Mouse (Mus musculus) cerebellum, adult 8-10 months (tissue): ENCODE results near the gene Trappc2l.

Experiments used
- DNase-seq: peaks from one replicate; pipeline ENCODE4 v3.0.0; 2022

Gene Trappc2l

DNA sequence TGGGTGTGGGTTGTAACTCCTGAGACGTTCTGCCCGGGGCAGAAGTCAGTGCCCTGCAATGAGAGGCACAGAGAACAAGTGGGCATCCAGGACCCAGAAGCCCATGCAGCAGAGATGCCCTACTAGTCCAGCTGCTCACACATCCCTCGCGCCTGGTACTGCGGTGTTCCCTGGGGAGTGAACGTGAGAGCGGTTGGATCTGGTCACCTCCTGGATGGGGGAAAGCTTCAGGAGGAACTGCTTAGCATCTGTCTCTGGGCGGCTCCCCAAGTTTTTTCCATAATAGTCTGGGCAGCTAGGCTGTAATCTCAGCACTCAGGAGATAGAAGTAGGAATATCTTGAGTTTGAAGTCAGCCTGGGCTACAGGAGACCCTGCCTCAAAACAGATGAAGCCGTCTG is 26.5 kb upstream of the Trappc2l start:
- DNase-seq = no peak

DNA sequence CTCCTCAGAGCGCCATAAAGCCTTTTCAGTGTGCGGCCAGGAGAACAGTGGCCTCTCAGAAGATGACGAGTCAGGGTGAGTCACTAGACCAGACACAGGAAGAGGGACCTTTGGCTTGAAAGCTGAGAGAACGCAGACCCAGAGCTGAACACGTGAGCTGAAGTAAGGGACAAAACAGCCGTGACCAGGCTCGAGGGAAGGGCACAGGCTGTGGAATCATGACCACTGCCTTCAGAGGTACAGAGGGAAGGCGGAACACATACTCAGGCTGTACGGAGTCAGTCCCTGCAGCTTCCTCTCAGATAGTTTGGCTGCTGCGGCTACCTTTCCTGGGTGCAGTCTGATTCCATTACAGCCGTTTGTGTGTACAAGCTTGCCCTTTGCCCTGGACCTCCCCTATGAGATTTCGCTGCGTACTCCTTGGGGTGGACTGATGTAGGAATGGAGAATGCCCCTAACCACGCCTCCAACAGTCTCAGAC is 26.0 kb upstream of the Trappc2l start:
- no peak for DNase-seq

DNA sequence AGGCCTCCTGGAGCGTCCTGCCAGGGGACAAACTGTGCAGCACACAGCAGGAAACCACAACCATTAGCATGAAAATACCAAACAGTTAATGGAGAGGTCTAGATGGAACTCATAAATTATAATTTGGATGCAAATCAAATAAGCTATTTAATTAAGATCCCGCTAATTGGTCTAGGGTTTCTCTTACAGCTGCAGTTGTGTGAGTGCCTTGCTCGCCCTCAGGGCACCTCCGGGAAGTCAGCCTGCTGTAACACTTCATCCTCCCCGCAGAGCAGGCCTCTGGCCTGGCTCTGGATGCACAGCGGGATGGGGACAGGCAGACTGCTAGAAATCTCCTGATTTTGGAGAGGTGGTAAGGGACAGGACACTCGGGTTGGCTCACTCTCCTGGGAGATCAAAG is 25.3 kb upstream of the Trappc2l start:
- DNase-seq = no peak

DNA sequence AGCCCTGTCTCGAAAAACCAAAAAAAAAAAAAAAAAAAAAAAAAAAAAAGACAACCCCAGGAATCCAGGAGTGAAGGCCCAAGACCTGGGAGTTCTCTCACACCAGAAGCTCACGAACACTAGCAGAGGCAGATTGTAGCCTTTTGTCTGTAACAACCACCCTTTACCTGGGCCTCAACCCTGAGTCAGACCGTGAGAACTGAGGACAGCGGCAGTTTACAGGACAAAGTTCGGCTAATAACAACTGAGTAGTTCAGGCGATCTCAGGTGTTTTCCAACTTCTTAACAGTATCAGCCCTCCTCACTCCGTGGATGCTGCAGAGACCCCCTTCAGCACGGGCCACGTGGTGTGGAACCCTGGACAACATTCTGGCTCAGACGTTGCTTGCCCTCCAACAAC is 24.7 kb upstream of the Trappc2l start:
- no peak for DNase-seq

DNA sequence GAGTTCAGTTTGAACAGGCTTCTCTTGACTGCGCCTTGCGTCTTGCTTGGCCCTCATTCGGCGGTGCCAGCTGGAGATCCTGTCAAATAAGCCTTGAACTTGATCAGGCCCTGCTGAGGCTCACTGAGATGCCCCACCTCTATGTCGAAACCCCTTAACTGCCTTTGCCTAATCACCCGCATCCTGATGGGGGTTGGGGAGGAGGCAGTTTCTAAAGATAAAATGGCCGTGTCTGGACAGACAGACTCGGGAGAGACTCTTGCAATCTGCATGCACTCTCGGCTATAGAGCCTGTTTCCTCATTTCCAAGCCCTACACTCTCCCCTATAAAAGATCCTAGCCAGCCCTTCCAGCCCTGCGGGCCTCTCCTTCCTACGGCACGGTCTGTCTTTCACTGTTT is 18.2 kb upstream of the Trappc2l start:
- no peak for DNase-seq

DNA sequence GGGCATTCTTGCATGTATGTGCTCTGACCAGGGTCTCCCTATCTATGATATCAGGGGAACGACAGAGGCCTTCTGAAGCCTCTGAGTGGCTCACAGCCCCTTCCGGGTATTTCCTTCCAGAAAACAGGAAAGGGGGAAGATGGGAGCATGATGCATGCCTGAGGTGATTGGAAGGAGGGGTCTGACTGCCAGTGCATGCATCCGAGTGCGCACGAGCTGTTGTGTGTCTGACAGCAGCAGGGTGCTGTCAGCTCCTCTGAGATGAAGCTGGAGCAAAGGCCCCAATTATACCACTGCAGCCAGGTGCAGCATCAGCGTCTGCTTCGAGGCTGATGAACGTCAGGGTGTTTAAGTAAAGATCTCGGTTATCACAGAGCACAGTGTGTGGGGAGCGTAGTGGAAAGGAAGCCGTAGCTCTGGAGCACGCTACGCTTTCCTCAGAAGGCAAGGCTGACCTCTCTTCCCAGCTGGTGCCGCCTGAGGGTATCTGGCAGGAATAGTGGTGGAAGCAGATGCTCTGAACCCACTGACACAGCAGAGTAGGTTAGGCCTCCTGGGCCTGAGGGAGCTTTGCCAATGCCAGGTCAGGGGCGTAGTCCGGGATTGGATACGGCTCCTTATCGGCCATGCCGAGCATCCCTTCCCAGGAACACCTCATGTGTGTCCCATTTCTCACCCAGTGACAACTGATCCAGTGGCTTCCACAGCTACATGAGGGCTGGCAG is 17.5 kb upstream of the Trappc2l start:
- no peak for DNase-seq

DNA sequence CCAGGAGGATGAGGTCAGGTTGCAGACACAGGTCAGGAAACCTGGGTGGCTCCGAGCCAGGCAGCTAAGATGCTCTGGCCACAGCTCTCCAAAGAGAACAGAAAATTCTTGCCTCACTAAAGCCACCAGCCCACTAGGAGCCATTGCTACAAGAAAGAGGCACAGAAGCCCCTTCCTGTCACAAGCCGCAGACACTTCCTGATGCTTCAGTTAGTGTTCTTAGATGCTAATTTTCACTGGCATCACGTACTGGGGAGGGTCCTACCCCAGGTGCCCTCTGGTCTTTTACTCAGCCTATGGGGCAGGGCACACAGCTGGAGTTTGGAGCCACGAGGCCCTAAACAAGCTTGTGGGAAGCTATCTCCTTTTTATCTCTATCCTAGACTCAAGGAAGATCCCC is 15.4 kb upstream of the Trappc2l start:
- DNase-seq = no peak

DNA sequence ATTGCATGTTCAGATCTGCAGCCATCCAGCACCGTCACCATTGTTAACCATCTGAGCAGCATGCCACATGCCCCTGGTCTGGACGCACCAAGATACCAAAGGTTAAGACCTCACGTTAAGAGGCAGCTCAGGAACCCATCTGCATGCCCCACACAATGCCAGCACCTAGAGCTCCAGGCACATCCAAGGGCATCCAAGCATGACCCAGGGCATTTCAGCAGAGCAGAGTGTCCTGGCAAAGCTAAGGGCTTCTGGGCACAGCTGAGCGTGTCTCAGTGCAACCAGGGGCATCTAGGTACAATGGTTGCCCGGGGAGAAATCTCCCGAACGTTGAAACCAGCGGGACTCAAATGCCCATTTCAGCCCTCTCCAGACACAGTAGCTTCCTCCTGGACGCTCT is 10.8 kb upstream of the Trappc2l start:
- DNase-seq = no peak

DNA sequence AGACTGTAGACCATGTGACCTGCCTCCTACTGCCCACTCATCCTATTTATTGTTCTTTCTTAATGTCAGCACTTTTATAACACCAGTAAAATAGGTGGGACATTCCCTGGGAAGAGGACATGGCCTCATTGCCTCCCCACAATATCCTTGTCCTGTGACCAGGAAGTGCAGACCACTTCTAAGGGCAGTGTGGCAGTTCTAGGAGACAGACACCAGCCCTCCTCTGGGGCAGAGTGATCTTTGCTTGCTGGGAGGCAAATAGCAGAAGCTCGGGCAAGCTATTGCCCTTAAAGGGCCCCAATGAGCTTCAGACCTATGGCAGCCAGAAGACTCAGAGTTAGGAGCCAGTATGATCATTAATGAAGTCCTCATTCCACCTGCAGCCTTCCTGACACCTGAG is 6.8 kb upstream of the Trappc2l start:
- no peak for DNase-seq

DNA sequence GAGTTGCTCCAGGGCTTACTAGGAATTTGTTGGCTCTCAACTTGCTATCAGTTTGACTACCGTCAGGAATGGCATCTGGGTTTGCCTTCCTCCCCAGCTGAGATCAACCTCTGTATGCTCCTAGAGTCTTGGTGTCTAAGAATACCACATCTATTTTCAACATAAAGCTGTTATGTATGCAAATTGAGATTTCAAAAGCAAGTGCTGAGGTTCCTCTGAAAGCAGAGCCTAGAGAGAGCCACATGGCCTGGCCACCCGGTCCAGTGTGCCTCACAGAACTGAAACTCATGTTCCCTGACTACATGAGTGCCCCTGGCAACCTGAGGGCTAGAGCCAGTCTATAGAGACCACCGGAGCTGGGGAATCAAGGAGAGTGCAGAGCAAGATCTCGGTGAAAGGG is 6.1 kb upstream of the Trappc2l start:
- DNase-seq = no peak

DNA sequence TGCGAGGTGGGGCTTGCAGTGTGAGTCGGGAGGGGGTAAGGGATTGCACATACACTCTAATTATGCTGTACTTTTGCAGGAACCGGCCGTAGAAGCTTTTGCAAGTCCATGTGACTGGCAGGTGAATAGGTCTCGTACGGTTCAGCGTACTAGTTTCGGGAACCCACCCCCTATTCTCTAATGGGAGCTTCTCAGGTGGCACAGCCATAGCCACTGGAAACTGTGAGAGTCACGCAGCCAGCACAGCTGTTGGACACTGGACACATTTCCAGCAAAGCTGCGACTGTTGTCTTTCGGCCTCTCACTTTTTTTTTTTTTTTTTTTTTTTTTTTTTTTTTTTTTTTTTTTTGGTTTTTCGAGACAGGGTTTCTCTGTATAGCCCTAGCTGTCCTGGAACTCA is 4.6 kb upstream of the Trappc2l start:
- DNase-seq = no peak

DNA sequence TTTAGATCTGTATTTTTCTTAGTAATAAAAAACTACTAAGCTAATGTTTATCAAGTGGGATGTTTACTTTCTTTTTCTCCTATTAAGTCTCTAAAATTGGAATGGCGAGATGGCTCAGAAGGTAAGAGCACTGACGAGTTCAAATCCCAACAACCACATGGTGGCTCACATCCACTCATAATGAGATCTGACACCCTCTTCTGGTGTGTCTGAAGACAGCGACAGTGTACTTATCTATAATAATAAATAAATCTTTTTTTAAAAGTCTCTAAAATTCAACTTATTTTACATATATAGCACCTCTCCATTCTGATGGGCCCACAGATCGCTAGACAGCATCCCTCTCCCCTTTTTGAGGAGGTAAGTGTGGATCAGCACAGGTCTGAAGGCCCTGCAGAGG is 1.2 kb upstream of the Trappc2l start:
- no peak for DNase-seq

DNA sequence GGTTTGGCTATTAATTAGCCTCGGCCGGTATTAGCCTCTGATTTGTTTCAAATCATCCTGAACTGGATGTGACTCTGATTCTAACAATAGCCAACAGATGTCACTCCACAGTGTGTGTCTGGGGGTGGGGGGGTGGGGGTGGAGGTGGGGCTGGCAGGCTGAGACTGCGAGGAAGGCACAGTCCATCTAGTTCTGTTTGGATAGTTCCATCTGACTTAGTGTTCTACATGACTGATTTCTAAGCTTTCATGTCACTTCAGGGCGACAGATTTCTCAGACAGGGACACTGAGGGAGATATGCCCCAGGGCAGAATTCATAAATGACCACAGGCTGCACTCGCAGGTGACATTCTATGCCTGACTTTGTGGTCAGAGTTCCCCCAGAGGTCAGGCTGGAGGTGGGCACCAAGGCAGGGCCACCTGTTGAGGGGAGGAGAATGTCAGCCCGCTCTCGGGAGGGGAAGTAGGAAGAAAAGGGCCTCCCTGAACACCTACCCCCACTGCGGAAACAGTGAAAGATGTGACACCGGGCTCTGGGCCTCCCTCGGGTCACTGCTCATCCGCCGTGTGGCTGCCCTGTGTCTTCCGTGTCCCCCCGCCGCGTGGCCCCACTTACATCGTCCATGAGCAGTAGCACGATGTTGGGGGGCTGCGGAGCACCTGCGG is 695 bp upstream of the Trappc2l start:
- DNase-seq = no peak

DNA sequence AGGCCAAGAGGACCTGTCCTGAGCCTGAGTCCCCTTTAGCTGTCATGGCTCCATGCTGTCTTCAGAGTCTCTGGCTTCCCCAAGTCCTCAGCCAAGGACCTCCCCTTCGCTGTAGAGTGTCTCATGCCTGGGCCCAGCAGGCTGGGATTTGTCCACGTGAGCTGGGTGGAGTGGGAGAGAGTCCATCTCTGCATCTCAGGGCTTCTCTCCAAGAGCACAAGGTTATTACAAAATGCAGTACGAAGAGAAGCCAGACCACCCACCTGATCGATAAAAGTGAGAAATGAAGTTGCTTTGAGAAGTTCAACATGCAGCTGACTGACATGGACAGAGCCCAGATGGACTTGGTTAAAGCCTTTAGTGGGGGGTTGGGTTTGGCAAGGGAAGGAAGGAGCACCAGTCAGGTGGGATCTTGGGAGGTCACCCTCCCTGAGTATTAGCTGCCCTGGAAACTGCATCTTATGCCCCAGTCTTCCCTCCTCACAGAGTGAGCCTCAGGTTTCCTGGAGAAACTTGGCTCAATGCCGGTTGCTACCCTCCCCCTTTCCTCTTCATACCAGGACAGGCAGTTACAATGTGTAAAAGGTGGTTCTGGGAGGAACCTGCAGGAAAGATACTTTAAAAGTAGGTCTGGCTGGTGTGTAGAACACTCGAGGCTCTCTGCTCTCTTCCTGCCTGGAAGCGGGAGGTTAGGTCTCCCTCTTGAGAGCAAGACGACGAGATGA is 4.9 kb downstream of the Trappc2l start:
- DNase-seq = no peak

DNA sequence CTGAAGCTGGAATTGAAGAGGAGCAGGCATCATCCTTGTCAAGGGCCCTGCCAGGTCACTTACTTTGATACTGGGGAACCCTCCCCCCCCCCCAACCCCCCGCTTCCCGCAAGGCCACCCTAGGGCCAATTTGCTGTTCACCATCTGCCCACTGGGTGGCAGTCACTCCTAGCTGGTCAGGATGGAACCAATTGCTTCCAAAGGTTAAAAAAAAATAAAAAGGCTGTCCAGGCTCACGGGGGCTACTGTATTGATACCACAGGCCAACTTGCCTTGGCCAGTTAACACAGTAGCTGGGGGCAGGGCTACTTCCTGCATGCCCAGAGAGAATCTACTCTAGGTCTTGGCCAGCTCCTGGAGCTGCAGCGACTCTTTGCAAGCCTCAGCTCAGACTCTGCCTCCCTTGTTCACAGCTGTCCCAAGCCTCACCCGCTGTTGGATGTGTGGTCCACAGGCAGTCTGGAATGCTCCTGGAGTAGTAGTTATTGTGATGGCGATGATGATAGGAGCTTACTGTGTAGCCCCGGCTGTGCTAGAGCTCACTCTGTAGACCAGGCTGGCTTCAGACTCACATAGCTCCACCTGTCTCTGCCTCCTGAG is 6.6 kb downstream of the Trappc2l start:
- peak; percentile 84 for DNase-seq

DNA sequence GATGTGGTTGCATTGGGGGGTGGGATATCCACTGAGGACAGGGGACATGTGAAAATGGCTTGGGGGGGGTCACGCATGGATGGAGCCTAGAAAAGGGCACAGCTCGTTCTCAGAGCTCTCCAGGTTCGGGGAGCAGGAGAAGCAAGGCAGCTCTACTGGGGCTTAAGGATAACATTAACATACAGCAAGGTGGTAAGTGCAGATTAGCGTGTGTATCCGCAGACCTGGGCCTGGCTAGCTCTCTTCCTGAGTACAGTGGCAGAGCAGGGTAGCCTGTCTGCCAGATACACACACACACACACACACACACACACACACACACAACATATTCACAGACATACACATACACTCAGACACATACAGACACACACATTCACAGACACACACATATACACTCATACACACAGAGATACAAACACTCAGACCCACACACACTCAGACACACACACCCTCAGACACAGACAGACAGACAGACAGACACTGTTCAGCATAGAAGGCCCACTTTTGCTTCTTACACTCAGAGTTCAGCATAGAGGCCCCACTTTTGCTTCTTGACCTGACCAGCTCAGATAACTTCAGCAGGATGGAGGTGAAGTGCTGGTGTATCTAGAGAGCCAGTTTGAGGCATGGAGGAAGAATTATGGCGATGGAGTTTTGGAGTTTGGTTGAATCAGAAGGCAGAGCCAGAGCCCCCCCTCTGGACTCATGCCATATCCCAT is 7.4 kb downstream of the Trappc2l start:
- no peak for DNase-seq

DNA sequence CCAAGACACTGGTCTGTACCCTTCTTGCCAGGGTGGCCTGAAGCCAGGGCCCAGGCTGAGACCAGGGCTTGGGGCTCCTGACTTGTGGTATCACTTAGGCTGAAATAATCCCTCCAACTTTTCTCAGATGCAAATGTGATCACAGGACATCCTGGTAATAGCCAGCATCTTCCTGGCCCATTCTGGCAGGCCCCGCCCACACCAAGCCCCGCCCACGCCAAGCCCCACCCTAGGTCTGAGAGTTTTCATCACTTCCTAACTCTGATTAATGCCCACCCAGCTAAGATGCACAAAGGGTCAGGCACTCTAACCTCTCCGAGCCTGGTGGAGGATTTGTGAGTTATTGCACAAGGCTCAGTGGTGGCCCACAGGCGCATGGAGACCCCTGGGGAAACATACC is 9.0 kb downstream of the Trappc2l start:
- DNase-seq = no peak

DNA sequence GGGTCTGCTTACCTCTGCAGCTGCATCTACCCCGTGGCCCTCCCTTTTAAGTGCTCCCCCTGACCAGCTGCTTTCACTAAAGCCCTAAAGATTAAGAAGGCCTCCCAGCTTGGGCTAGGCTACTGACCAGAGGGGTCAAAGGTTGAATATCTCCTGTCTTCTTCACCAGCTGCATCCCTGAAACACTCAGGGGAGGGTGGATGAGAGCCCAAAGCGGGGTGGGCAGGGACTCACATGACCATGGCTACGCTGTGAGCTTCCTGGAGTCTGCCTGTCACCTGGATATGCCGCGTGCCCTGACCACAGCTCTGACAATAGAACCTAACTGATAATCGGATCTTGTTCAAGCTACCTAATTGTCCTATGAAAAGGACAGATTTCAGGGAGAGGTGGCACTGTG is 11.3 kb downstream of the Trappc2l start, which contains the start of gene Pabpn1l:
Gene Pabpn1l (minus strand): TSS at position 13 of the 400 bp plus-strand sequence.
- DNase-seq = no peak

DNA sequence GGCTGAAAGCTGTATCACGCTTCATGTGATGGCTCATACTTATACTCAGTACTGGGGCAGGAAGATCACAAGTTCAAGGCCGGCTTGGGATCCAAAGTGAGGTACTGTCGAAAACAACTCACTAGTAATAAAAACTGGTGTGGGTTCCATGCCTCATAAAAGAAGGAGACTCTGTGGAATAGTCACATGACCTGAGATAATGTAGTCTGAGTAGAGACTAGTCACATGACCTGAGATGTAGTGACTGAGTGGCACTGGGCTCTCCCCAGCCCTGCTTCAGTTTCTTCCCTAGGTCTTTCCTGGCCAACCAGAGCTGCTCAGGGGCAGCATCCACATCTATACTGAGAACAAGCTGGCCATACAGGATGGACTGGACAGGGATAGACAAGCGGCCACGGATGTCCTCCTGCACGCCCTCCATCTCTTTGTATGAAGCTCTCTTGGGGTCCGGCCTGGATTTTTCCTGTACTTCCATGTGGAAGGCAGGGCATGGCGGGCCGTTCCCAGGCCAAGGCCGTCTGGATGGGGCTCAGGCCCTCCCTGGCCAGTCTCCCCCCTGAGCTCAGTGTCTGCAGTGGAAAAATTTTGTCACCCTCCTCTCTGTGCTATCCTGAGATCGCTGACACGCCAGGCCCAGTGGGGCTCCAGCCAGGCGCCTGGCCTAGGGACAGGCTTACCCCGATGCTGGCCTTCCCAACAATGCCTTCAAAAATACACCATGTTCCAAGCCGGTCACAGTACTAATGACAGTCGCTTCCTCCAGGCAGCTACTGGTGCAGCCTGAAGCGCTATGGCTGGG is 12.6 kb downstream of the Trappc2l start:
- DNase-seq = no peak

DNA sequence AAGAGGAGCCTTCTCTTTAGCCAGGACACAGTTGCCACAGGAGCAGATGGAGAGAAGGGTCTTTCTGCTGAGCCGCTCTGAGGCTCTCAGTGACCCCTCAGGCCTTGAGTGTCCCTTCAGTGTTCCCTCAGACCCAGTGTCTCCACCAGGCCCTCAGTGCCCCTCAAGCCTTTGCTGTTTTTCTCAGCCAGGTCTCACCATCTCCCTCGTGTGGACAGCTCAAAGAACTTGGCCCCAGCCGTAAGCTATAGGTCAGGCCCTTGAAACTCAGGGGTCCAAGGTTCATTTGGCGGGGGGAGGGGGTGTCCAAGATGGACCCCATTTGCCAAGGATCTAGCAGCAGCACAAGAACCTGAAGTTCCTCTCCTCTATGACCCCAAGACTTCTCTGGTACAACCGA is 13.2 kb downstream of the Trappc2l start:
- DNase-seq = no peak

DNA sequence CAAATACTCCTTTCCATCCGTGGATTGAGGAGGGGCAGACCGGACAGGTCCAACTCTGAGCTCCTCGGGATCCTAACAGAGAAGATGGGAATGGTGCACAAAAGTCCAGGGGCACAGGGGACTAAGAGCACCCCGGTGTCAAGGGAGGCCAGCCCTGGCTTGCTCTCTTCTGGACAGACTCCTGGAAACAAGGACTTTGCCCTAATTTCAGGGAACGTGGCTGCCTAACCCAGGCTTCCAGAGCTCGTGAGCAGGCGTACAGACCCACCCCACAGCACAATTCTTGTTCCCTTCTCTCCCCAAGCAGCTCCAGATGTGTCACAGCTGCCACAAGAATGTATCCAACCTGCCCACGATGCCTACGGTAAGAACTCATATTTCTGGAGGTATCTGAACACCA is 14.4 kb downstream of the Trappc2l start:
- no peak for DNase-seq

DNA sequence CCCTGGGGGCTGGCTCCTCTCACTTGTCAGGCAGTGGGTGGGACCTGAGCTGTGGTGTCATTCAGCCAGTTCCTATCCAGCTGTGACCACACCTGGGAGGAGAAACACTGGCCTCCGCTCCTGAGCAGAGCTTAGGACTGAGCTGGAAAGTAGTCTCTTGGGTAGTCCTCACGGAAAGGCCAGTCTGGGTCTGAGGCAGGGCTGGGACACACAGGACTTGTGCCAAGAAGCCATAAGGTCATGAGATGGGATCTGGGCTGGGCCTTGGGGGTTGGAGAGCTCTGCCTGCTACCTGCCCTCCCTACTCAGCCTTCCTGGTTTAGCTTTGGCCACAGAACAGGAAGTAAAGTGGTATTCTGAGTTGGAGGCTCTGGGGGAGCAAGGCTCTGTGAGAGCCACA is 15.5 kb downstream of the Trappc2l start:
- no peak for DNase-seq
